Mouse (Mus musculus): ENCODE data around the gene Idnk. TPM values are rescaled to one million over a fixed set of nuclear protein-coding genes. Genes with fewer than 3 reads are reported as not detected.

Gene Idnk
- polyA plus RNA-seq, 1 experiment, result 39.6 TPM

DNA sequence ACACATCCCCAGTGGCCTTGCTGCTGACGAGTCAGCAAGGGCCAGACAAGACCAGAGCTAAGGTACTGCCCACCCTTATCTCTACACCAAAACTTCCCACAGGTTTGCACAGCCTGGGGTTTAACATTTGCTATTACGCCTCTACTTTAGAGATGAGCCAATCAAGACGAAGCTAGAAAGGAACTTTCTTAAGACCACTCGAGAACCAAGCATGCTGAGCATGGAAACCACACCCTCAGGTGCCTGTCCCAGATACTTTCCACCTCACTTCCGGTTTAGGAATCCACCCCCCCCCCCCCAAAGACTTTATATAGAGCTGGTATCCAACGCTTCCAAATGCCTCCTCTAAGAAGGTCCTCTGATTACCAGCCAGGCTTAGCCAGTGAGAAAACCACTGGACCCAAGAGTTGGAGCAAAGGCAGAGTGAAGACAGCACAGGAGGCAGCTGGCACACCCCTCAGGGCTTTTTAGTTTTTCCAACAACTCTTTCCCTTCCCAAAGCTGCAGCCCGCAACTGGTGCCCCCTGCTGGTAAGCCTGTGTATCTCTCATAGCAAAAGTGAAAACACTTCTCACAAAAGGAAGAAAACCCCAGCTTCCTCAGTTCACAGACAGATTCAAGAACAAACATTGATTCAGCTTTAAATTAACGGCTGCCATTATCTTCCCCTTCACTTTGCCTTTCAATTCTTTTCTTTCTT lies 40.0 kb upstream of the Idnk start:
- Histone ChIP-seq H3K27me3 (ENCODE audit: control insufficient read depth, insufficient read depth, low read length) (no peaks in the 10 kb centered on the region), H3K27ac (ENCODE audit: insufficient read depth, low read length) (no peak overlapping the region), H3K4me1 (ENCODE audit: control insufficient read depth, insufficient read depth, low read length) (peaks cover 4% of the 10 kb centered on the region; the same call in 1 of the 2 replicates), H3K4me3 (replicated peaks; ENCODE audit: insufficient read depth, low read depth, low read length) (no peak overlapping the region)
- peak; percentile 52 to 64 for DNase-seq
- WGBS, result 67% methylated on average over 8 of the region's 8 CpGs
- no peak for TF ChIP-seq POLR2A (IDR thresholded peaks at IDR 0.05; ENCODE audit: borderline replicate concordance, insufficient read depth, low read length)
- TF ChIP-seq CTCF (IDR thresholded peaks at IDR 0.05; ENCODE audit: borderline replicate concordance, insufficient read depth, low read depth, low read length), result peak; percentile 62

DNA sequence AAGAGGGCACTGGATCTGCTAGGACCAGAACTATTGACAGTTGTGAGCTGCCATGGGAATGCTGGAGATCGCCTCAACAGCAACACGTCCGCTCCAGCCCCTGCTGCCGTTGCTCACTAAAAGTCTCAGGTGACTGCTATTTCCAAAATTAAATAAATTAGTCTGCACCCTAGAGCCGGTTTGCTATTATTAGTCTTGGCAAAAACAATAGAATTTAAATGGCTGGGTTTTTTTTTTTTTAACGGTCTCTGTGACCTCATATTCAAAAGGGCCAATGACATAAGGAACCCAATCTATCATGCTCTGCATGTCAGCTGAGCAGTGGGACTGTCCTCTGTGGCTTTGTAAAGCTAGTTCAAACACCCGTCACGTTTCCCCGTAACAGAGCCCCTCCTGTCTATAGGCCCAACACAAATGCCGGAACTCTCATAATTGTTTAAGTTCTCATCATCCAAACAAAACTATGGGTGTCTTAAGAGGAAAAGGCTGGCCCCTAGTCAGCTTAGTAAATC lies 34.6 kb upstream of the Idnk start:
- TF ChIP-seq CTCF (IDR thresholded peaks at IDR 0.05; ENCODE audit: borderline replicate concordance, insufficient read depth, low read depth, low read length) (no peak), POLR2A (IDR thresholded peaks at IDR 0.05; ENCODE audit: borderline replicate concordance, insufficient read depth, low read length) (no peak)

GRCm38 (mm10) chr13:58123381-58123780 lies 34.1 kb upstream of the Idnk start:
- no peaks in the 10 kb centered on the region for H3K27me3 ChIP-seq (ENCODE audit: control insufficient read depth, insufficient read depth, low read length)

More for the DNA sequence above, 34.6 kb upstream of the Idnk start:
- no peak for DNase-seq
- H3K4me1 ChIP-seq (ENCODE audit: control insufficient read depth, insufficient read depth, low read length), result no peaks in the 10 kb centered on the region
- WGBS, result 59% methylated on average over 10 of the region's 10 CpGs
- H3K4me3 ChIP-seq (replicated peaks; ENCODE audit: insufficient read depth, low read depth, low read length), result no peak overlapping the region
- H3K27me3 ChIP-seq (ENCODE audit: control insufficient read depth, insufficient read depth, low read length), result no peaks in the 10 kb centered on the region
- H3K27ac ChIP-seq (ENCODE audit: insufficient read depth, low read length), result no peak overlapping the region

GRCm38 (mm10) chr13:58124278-58124677 lies 33.2 kb upstream of the Idnk start:
- no peak for DNase-seq
- 81% methylated on average over 3 of the region's 3 CpGs for WGBS
- Histone ChIP-seq H3K27me3 (ENCODE audit: control insufficient read depth, insufficient read depth, low read length) (no peaks in the 10 kb centered on the region), H3K4me3 (replicated peaks; ENCODE audit: insufficient read depth, low read depth, low read length) (no peak overlapping the region), H3K27ac (ENCODE audit: insufficient read depth, low read length) (no peak overlapping the region), H3K4me1 (ENCODE audit: control insufficient read depth, insufficient read depth, low read length) (no peaks in the 10 kb centered on the region)
- TF ChIP-seq POLR2A (IDR thresholded peaks at IDR 0.05; ENCODE audit: borderline replicate concordance, insufficient read depth, low read length) (no peak), CTCF (IDR thresholded peaks at IDR 0.05; ENCODE audit: borderline replicate concordance, insufficient read depth, low read depth, low read length) (no peak)

More at GRCm38 (mm10) chr13:58123381-58123780, 34.1 kb upstream of the Idnk start:
- Histone ChIP-seq H3K27ac (ENCODE audit: insufficient read depth, low read length) (no peak overlapping the region), H3K4me1 (ENCODE audit: control insufficient read depth, insufficient read depth, low read length) (no peaks in the 10 kb centered on the region), H3K4me3 (replicated peaks; ENCODE audit: insufficient read depth, low read depth, low read length) (no peak overlapping the region)
- WGBS, result 79% methylated on average over 8 of the region's 8 CpGs
- no peak for TF ChIP-seq POLR2A (IDR thresholded peaks at IDR 0.05; ENCODE audit: borderline replicate concordance, insufficient read depth, low read length)
- DNase-seq, result no peak

DNA sequence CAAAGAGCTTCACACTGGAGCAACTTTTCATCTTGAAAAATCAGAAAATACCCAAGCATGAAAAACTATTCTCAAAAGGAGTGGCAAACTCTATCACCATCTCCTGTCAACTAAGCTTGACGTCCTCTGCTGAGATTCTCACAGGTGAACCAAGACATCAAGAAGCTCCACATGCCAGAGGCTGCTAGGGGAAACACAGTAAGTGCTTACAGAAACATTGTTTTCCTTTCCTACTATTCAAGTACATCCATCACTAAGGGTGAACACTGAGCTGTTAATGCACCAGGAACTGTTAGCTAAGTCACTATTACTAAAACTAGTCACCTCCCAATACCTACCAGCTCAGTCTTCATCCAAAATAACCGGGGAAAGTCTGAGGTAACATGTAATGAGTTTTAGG lies 32.5 kb upstream of the Idnk start:
- H3K27me3 ChIP-seq (ENCODE audit: control insufficient read depth, insufficient read depth, low read length), result no peaks in the 10 kb centered on the region
- TF ChIP-seq POLR2A (IDR thresholded peaks at IDR 0.05; ENCODE audit: borderline replicate concordance, insufficient read depth, low read length), result no peak
- no peak for TF ChIP-seq CTCF (IDR thresholded peaks at IDR 0.05; ENCODE audit: borderline replicate concordance, insufficient read depth, low read depth, low read length)
- H3K27ac ChIP-seq (ENCODE audit: insufficient read depth, low read length), result no peak overlapping the region
- no peak for DNase-seq
- WGBS, result 36% methylated on average over 2 of the region's 2 CpGs
- H3K4me3 ChIP-seq (replicated peaks; ENCODE audit: insufficient read depth, low read depth, low read length), result no peak overlapping the region
- peaks cover 5% of the 10 kb centered on the region; the same call in 1 of the 2 replicates for H3K4me1 ChIP-seq (ENCODE audit: control insufficient read depth, insufficient read depth, low read length)

- no peak overlapping the region for H3K4me3 ChIP-seq (replicated peaks; ENCODE audit: insufficient read depth, low read depth, low read length)
- H3K27ac ChIP-seq (ENCODE audit: insufficient read depth, low read length), result no peak overlapping the region
- peaks cover 5% of the 10 kb centered on the region; the same call in 1 of the 2 replicates for H3K4me1 ChIP-seq (ENCODE audit: control insufficient read depth, insufficient read depth, low read length)
- WGBS, result 11% methylated on average over 7 of the region's 7 CpGs
- DNase-seq, result peak in 1 of 2 experiments; percentile 57
- H3K27me3 ChIP-seq (ENCODE audit: control insufficient read depth, insufficient read depth, low read length), result no peaks in the 10 kb centered on the region
- TF ChIP-seq POLR2A (IDR thresholded peaks at IDR 0.05; ENCODE audit: borderline replicate concordance, insufficient read depth, low read length) (no peak), CTCF (IDR thresholded peaks at IDR 0.05; ENCODE audit: borderline replicate concordance, insufficient read depth, low read depth, low read length) (peak; percentile 47; the same call in 1 of the 2 replicates)
These were observed 31.3 kb upstream of the Idnk start for GRCm38 (mm10) chr13:58126126-58126525.

GRCm38 (mm10) chr13:58126862-58127765 lies 30.3 kb upstream of the Idnk start:
- TF ChIP-seq POLR2A (IDR thresholded peaks at IDR 0.05; ENCODE audit: borderline replicate concordance, insufficient read depth, low read length) (no peak), CTCF (IDR thresholded peaks at IDR 0.05; ENCODE audit: borderline replicate concordance, insufficient read depth, low read depth, low read length) (no peak)
- peak in 1 of 2 experiments; percentile 22 for DNase-seq
- Histone ChIP-seq H3K27ac (ENCODE audit: insufficient read depth, low read length) (peak overlapping the region; percentile 74; the same call in 1 of the 2 replicates), H3K27me3 (ENCODE audit: control insufficient read depth, insufficient read depth, low read length) (no peaks in the 10 kb centered on the region), H3K4me3 (replicated peaks; ENCODE audit: insufficient read depth, low read depth, low read length) (peak overlapping the region; percentile 72), H3K4me1 (ENCODE audit: control insufficient read depth, insufficient read depth, low read length) (peaks cover 5% of the 10 kb centered on the region; the same call in 1 of the 2 replicates)
- 3% methylated on average over 72 of the region's 92 CpGs for WGBS

Data from cerebellum, adult 2 months (tissue).